Mouse (Mus musculus) megakaryocyte progenitor cell, adult 5-6 weeks (primary cell): ENCODE measurements around the gene Gm13089. TPM values are rescaled to one million over a fixed set of nuclear protein-coding genes. Genes with fewer than 3 reads are reported as not detected.
"Not testable (repeated sequence)": the region's sequence is repeated elsewhere in the genome, so short reads cannot be mapped to it uniquely, and the experiment has no call there.

Source experiments
- ATAC-seq: replicated peaks from 2 replicates; pipeline ENCODE4 v1.8.0; 2016; ENCODE audit warnings: mild to moderate bottlenecking, moderate TSS enrichment, inconsistent platforms; ENCODE audit not compliant: poor library complexity
- total RNA-seq, 2 experiments: library from RNA; stranded (forward) in 1 of 2; stranded (reverse) in 1 of 2; fragments of 157-497, 149-512 nt in 1 of 2; fragments of 200-1000 nt in 1 of 2; gene quantifications; 2 replicates each; pipeline versions ENCODE4 v1.2.3 to v1.2.4; 2015 to 2017

Gm13089 gene
- not detected in 2 replicates for total RNA-seq (2015)
- total RNA-seq (2017), result not detected in 2 replicates

DNA sequence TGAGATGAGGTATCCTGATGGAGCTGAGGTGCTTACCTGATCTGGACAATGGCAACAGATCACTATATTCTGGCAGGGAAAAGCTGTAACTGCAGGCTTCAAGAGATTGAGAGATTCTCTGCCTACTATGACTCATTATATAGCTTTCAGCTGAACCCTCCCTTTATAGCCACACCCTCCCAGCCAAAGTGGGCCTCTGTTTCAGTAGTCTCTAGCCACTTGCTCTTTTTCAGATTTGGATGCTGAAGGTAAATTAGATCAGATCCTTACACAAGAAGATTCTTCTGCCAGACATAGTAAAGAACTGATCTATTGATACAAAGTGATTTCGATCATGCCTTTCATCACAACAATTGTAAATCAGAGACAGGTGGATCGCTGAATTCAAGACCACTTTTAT, at the start of gene Gm13089:
Gm13089 (minus strand) TSS at position 101 of the 400 bp plus-strand sequence.
- no peak for ATAC-seq

DNA sequence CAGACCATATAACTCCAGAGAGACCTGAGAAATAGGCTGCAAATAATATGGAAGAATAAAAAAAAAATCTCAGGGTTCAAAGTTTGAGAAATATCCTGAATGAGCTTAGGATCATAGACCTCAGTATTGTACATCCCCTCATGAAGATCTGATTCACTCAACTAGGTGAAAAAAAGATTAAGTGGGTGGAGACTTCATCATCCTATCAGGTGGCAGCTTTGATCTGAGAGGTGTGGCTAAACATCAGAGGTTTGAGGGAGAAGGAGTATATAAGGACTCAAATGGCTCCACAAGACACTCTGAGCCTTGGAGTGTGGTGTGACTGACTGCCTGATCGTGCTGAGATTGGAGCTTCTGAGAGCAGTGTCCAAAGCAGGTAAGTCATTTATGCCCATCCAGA, 16.6 kb upstream of the Gm13089 start, which contains the start of gene Gm13078:
Gm13078 (plus strand) TSS at position 301 of the 400 bp plus-strand sequence.
- no peak for ATAC-seq

DNA sequence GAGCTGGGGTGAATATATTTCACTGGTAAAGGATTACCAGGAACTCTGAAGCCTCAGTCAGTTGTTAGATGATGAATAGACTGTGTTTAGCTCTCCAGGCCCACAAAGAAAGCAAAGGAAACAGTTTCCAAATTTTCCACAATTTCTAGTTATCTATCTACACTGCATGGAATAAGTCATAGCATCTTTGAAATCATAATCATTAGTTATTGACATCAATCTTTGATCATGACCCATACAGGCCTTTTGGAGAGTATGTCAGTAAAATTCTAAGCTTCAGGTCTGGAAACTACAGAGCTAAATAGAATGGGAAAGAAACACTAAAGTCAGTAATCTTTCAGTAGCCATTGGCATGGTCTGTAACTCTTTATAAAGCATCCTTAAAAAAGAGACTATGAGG, 45.4 kb downstream of the Gm13089 start, which contains the start of gene Gm13088:
Gm13088 (minus strand) TSS at position 101 of the 400 bp plus-strand sequence.
- ATAC-seq, result not testable (repeated sequence)

Other genes starting within 250 kb of the Gm13089 start
- gene Gm13043, start 191.4 kb downstream of the Gm13089 start, total RNA-seq (2015), result not detected in 2 replicates
- not detected in 2 replicates for gene Gm13043, start 191.4 kb downstream of the Gm13089 start, total RNA-seq (2017)
- gene Gm13040, start 166.8 kb downstream of the Gm13089 start, total RNA-seq (2015), result not detected in 2 replicates
- gene Gm13040, start 166.8 kb downstream of the Gm13089 start, total RNA-seq (2017), result not detected in 2 replicates
- not detected in 2 replicates for gene BC080695, start 151.0 kb downstream of the Gm13089 start, total RNA-seq (2015)
- gene BC080695, start 151.0 kb downstream of the Gm13089 start, total RNA-seq (2017), result not detected in 2 replicates
- gene Gm13057, start 151.0 kb downstream of the Gm13089 start, total RNA-seq (2015), result not detected in 2 replicates
- gene Gm13057, start 151.0 kb downstream of the Gm13089 start, total RNA-seq (2017), result not detected in 2 replicates
- not detected in 2 replicates for gene Gm13083, start 87.7 kb downstream of the Gm13089 start, total RNA-seq (2015)
- gene Gm13083, start 87.7 kb downstream of the Gm13089 start, total RNA-seq (2017), result not detected in 2 replicates
- not detected in 2 replicates for gene Gm13088, start 45.5 kb downstream of the Gm13089 start, total RNA-seq (2015)
- not detected in 2 replicates for gene Gm13088, start 45.5 kb downstream of the Gm13089 start, total RNA-seq (2017)
- not detected in 2 replicates for gene Gm13078, start 16.7 kb upstream of the Gm13089 start, total RNA-seq (2015)
- gene Gm13078, start 16.7 kb upstream of the Gm13089 start, total RNA-seq (2017), result not detected in 2 replicates
- not detected in 2 replicates for gene Gm13023, start 86.6 kb upstream of the Gm13089 start, total RNA-seq (2015)
- gene Gm13023, start 86.6 kb upstream of the Gm13089 start, total RNA-seq (2017), result not detected in 2 replicates
- gene Gm13084, start 113.4 kb upstream of the Gm13089 start, total RNA-seq (2015), result not detected in 2 replicates
- gene Gm13084, start 113.4 kb upstream of the Gm13089 start, total RNA-seq (2017), result not detected in 2 replicates
- not detected in 2 replicates for gene Gm13103, start 143.8 kb upstream of the Gm13089 start, total RNA-seq (2015)
- not detected in 2 replicates for gene Gm13103, start 143.8 kb upstream of the Gm13089 start, total RNA-seq (2017)
- not detected in 2 replicates for gene Pramef6, start 197.7 kb upstream of the Gm13089 start, total RNA-seq (2015)
- not detected in 2 replicates for gene Pramef6, start 197.7 kb upstream of the Gm13089 start, total RNA-seq (2017)
- gene Pramef25, start 248.3 kb upstream of the Gm13089 start, total RNA-seq (2015), result not detected in 2 replicates
- gene Pramef25, start 248.3 kb upstream of the Gm13089 start, total RNA-seq (2017), result not detected in 2 replicates